19 mouse cellular contexts compared by ENCODE assay signal in genomic region chr5:9128566-9128965, GRCm38 (mm10). TPM values are rescaled to one million over a fixed set of nuclear protein-coding genes. Genes with fewer than 3 reads are reported as not detected.
DNase-seq lines count a peak whose midpoint lies in the region; ATAC-seq and TF ChIP-seq lines count a peak whose summit lies in the region.
"Had no signal": no experiment of that assay in that cellular context is flagged by ENCODE, and none has a peak within 500 bp of the region (broad histone marks: within the 10 kb centered on the region; RNA-seq: fewer than 3 reads in every experiment).

No protein-coding gene starts in this region.

- intact Hi-C loops in left cerebral cortex, postnatal 25 days (cut with DNase I), result no loop called here

- no peak overlapping the region for H3K4me2 ChIP-seq in intestine, embryonic 16.5 days (ENCODE audit: low read depth, low read length)
- H3K4me2 ChIP-seq in intestine, postnatal 0 days (replicated peaks; ENCODE audit: low read depth), result no peak overlapping the region
- no peak overlapping the region for H3K4me2 ChIP-seq in forebrain, embryonic 15.5 days (replicated peaks)
- H3K4me2 ChIP-seq: hindbrain, embryonic 15.5 days; limb, embryonic 13.5 days; neural tube, embryonic 12.5 days had no signal

- no peak for TF ChIP-seq POLR2A in thymus, adult 2 months (IDR thresholded peaks at IDR 0.05; ENCODE audit: control insufficient read depth, extremely low read depth, insufficient read depth, low read length, poor library complexity)

- H3K9me3 ChIP-seq in intestine, embryonic 16.5 days (ENCODE audit: control insufficient read depth, low read length), result no peaks in the 10 kb centered on the region
- H3K9me3 ChIP-seq in intestine, postnatal 0 days (ENCODE audit: control insufficient read depth), result no peaks in the 10 kb centered on the region
- no peaks in the 10 kb centered on the region for H3K9me3 ChIP-seq in G1E (replicated peaks)
- no peaks in the 10 kb centered on the region for H3K9me3 ChIP-seq in forebrain, embryonic 15.5 days
- H3K9me3 ChIP-seq: hindbrain, embryonic 15.5 days; limb, embryonic 13.5 days; neural tube, embryonic 12.5 days had no signal

- 87% methylated on average over 12 of the region's 12 CpGs for WGBS in intestine, embryonic 16.5 days
- WGBS in intestine, postnatal 0 days, result 80% methylated on average over 12 of the region's 12 CpGs
- 96% methylated on average over 12 of the region's 12 CpGs for WGBS in thymus, adult 2 months
- 94% methylated on average over 12 of the region's 12 CpGs for WGBS in forebrain, embryonic 15.5 days

- no peak overlapping the region for H3K27ac ChIP-seq in intestine, embryonic 16.5 days (ENCODE audit: low read length)
- no peak overlapping the region for H3K27ac ChIP-seq in intestine, postnatal 0 days (ENCODE audit: low read depth, low read length)
- no peak overlapping the region for H3K27ac ChIP-seq in thymus, adult 2 months (ENCODE audit: control insufficient read depth, insufficient read depth, low read length)
- H3K27ac ChIP-seq in forebrain, embryonic 15.5 days (replicated peaks), result no peak overlapping the region
- H3K27ac ChIP-seq: hindbrain, embryonic 15.5 days; limb, embryonic 13.5 days; neural tube, embryonic 12.5 days had no signal

- no peak overlapping the region for H3K4me3 ChIP-seq in intestine, embryonic 16.5 days (ENCODE audit: low read length)
- H3K4me3 ChIP-seq in intestine, postnatal 0 days (ENCODE audit: low read depth, low read length), result no peak overlapping the region
- H3K4me3 ChIP-seq in G1E (ENCODE audit: low read depth, low read length), result no peak overlapping the region
- no peak overlapping the region for H3K4me3 ChIP-seq in thymus, adult 2 months (ENCODE audit: control insufficient read depth, insufficient read depth, low read length)
- H3K4me3 ChIP-seq in forebrain, embryonic 15.5 days, result no peak overlapping the region
- H3K4me3 ChIP-seq: hindbrain, embryonic 15.5 days; limb, embryonic 13.5 days; neural tube, embryonic 12.5 days had no signal

- H3K4me1 ChIP-seq in intestine, embryonic 16.5 days (ENCODE audit: control insufficient read depth, insufficient read depth, low read length), result no peaks in the 10 kb centered on the region
- no peaks in the 10 kb centered on the region for H3K4me1 ChIP-seq in intestine, postnatal 0 days (replicated peaks; ENCODE audit: control insufficient read depth, insufficient read depth, low read length)
- H3K4me1 ChIP-seq in G1E (ENCODE audit: insufficient read depth, low read depth, low read length), result peaks cover 8% of the 10 kb centered on the region
- no peaks in the 10 kb centered on the region for H3K4me1 ChIP-seq in thymus, adult 2 months (replicated peaks; ENCODE audit: control insufficient read depth, insufficient read depth, low read length)
- H3K4me1 ChIP-seq in forebrain, embryonic 15.5 days, result no peaks in the 10 kb centered on the region
- H3K4me1 ChIP-seq: hindbrain, embryonic 15.5 days; limb, embryonic 13.5 days; neural tube, embryonic 12.5 days had no signal

- H3K27me3 ChIP-seq in intestine, embryonic 16.5 days (replicated peaks; ENCODE audit: control insufficient read depth, insufficient read depth, low read length), result no peaks in the 10 kb centered on the region
- no peaks in the 10 kb centered on the region for H3K27me3 ChIP-seq in intestine, postnatal 0 days (replicated peaks; ENCODE audit: control insufficient read depth, insufficient read depth, low read length)
- H3K27me3 ChIP-seq in G1E (ENCODE audit: insufficient read depth, low read length), result no peaks in the 10 kb centered on the region
- no peaks in the 10 kb centered on the region for H3K27me3 ChIP-seq in thymus, adult 2 months (ENCODE audit: control insufficient read depth, insufficient read depth, low read length)
- no peaks in the 10 kb centered on the region for H3K27me3 ChIP-seq in forebrain, embryonic 15.5 days
- H3K27me3 ChIP-seq: hindbrain, embryonic 15.5 days; limb, embryonic 13.5 days; neural tube, embryonic 12.5 days; Patski had no signal

- 0 out of 2 replicates have a peak, but pooled peaks have one; percentile 28 for ATAC-seq in intestine, embryonic 16.5 days
- ATAC-seq in intestine, postnatal 0 days, result no peak
- peak; percentile 60; the same call in 1 of the 2 replicates for ATAC-seq in G1E (ENCODE audit: extremely low read depth, insufficient number of reproducible peaks, low FRiP score, poor library complexity, severe bottlenecking)
- no peak for ATAC-seq in forebrain, embryonic 15.5 days (replicated peaks)
- ATAC-seq: liver, postnatal 0 days; Patski had no signal

- DNase-seq in G1E (ENCODE audit: low spot score), result no peak
- DNase-seq in gonadal fat pad, adult 2 months (ENCODE audit: low read depth), result peak; percentile 34
- peak; percentile 53 to 64 for DNase-seq in left cerebral cortex, postnatal 25 days (ENCODE audit: low spot score in 2 of 2)
- no peak for DNase-seq in thymus, adult 2 months
- DNase-seq in cerebellum, adult 11-12 months, result no peak
- DNase-seq: cerebellum, adult 18-20 months; heart, adult 18-20 months; kidney, adult 8-10 months; liver, postnatal 0 days; lung, postnatal 4 days; midbrain, embryonic 14.5 days; thymus, postnatal 36 days had no signal

- H3K9ac ChIP-seq in intestine, embryonic 16.5 days (ENCODE audit: low read depth, low read length), result no peak overlapping the region
- H3K9ac ChIP-seq in intestine, postnatal 0 days (ENCODE audit: low read depth, low read length), result no peak overlapping the region
- no peak overlapping the region for H3K9ac ChIP-seq in forebrain, embryonic 15.5 days (replicated peaks)
- H3K9ac ChIP-seq: hindbrain, embryonic 15.5 days; limb, embryonic 13.5 days; liver, postnatal 0 days; neural tube, embryonic 12.5 days had no signal

- TF ChIP-seq CTCF in intestine, postnatal 0 days (IDR thresholded peaks at IDR 0.05; ENCODE audit: low read depth), result no peak
- TF ChIP-seq CTCF in G1E (IDR thresholded peaks at IDR 0.05; ENCODE audit: low read depth, low read length), result no peak
- TF ChIP-seq CTCF in thymus, adult 2 months (IDR thresholded peaks at IDR 0.05; ENCODE audit: borderline replicate concordance, control insufficient read depth, extremely low read depth, insufficient read depth, low read length, poor library complexity), result no peak

- peaks cover 9% of the 10 kb centered on the region; the same call in 1 of the 2 replicates for H3K36me3 ChIP-seq in intestine, embryonic 16.5 days (ENCODE audit: control insufficient read depth, insufficient read depth, low read length)
- peaks cover 45% of the 10 kb centered on the region for H3K36me3 ChIP-seq in intestine, postnatal 0 days (ENCODE audit: control insufficient read depth, insufficient read depth)
- peaks cover 77% of the 10 kb centered on the region for H3K36me3 ChIP-seq in G1E (replicated peaks)
- H3K36me3 ChIP-seq in thymus, adult 2 months (ENCODE audit: control insufficient read depth, insufficient read depth, low read length), result peaks cover 74% of the 10 kb centered on the region
- peaks cover 60% of the 10 kb centered on the region for H3K36me3 ChIP-seq in forebrain, embryonic 15.5 days

RNA-seq across cellular contexts. Expression of gene Tmem243, which starts 28.1 kb away (rescaled TPM):
- polyA plus RNA-seq in intestine, embryonic 16.5 days (2015; fragmentation: Nextera tagmentation; extraction: Ambion mirVana), result 5.3 and 10.5 TPM in 2 replicates
- polyA plus RNA-seq in intestine, postnatal 0 days (2015; fragmentation: Nextera tagmentation; extraction: Ambion mirVana), result 116 and 117 TPM in 2 replicates
- 0.97 and 2.0 TPM in 2 replicates for total RNA-seq in G1E (2014; fragmentation: Nextera tagmentation)
- total RNA-seq in G1E (2017), result 2.6 and 3.2 TPM in 2 replicates
- 0.68 and 0.87 TPM in 2 replicates for polyA plus RNA-seq in G1E (2012)
- 40.1 and 41.4 TPM in 2 replicates for polyA plus RNA-seq in gonadal fat pad, adult 2 months (2012; rRNA removed)
- total RNA-seq in left cerebral cortex, postnatal 25 days (2021), result 10 to 100 TPM in 1 of 2 experiments, 1 to 10 TPM in 1; 9.5 to 12.2 TPM
- polyA plus RNA-seq in thymus, adult 2 months (2012; rRNA removed), result 12.6 and 12.8 TPM in 2 replicates
- 13.1 and 13.7 TPM in 2 replicates for polyA plus RNA-seq in forebrain, embryonic 15.5 days (2015; fragmentation: Nextera tagmentation; extraction: Ambion mirVana)

RNA-seq across cellular contexts. Expression of gene Dmtf1, which starts 33.0 kb away (rescaled TPM):
- polyA plus RNA-seq in intestine, embryonic 16.5 days (2015; fragmentation: Nextera tagmentation; extraction: Ambion mirVana), result 29.5 and 29.6 TPM in 2 replicates
- 12.7 and 13.1 TPM in 2 replicates for polyA plus RNA-seq in intestine, postnatal 0 days (2015; fragmentation: Nextera tagmentation; extraction: Ambion mirVana)
- 65.8 and 72.2 TPM in 2 replicates for total RNA-seq in G1E (2014; fragmentation: Nextera tagmentation)
- total RNA-seq in G1E (2017), result 57.5 and 60.9 TPM in 2 replicates
- polyA plus RNA-seq in G1E (2012), result 3.0 and 3.2 TPM in 2 replicates
- 13.5 and 14.6 TPM in 2 replicates for polyA plus RNA-seq in gonadal fat pad, adult 2 months (2012; rRNA removed)
- 10 to 100 TPM; 58.6 to 62.0 TPM for total RNA-seq in left cerebral cortex, postnatal 25 days (2021)
- polyA plus RNA-seq in thymus, adult 2 months (2012; rRNA removed), result 33.5 and 43.4 TPM in 2 replicates
- 67.9 and 68.2 TPM in 2 replicates for polyA plus RNA-seq in forebrain, embryonic 15.5 days (2015; fragmentation: Nextera tagmentation; extraction: Ambion mirVana)

Comparison
In these comparisons a context has a peak if more than half of its experiments do, and no peak if none do; other contexts are left out.
1. ATAC-seq: peak in intestine, embryonic 16.5 days (single experiment) and G1E (single experiment); none in intestine, postnatal 0 days (single experiment) and forebrain, embryonic 15.5 days (single experiment).
2. DNase-seq: peak in gonadal fat pad, adult 2 months (single experiment) and left cerebral cortex, postnatal 25 days (2 of 2); none in G1E (single experiment), thymus, adult 2 months (single experiment) and cerebellum, adult 11-12 months (single experiment).